Mouse (Mus musculus) erythroblast, embryonic 14.5 days (primary cell): ENCODE data around the gene St6gal2. TPM values are rescaled to one million over a fixed set of nuclear protein-coding genes. Genes with fewer than 3 reads are reported as not detected.

Experiments
- H3K27me3 ChIP-seq: 2 replicates; pipeline ENCODE4 v1.6.1; 2012; ENCODE audit warnings: inconsistent platforms; ENCODE audit not compliant: control insufficient read depth
- H3K36me3 ChIP-seq: 2 replicates; pipeline ENCODE4 v1.6.1; 2012; ENCODE audit warnings: mild to moderate bottlenecking, inconsistent platforms; ENCODE audit not compliant: control insufficient read depth
- H3K4me1 ChIP-seq: 2 replicates; pipeline ENCODE4 v1.6.1; 2012; ENCODE audit warnings: inconsistent platforms; ENCODE audit not compliant: control insufficient read depth
- H3K4me3 ChIP-seq: replicated peaks from 2 replicates; pipeline ENCODE3; 2012; ENCODE audit warnings: moderate library complexity, mild to moderate bottlenecking, inconsistent platforms
- H3K9me3 ChIP-seq: 2 replicates; pipeline ENCODE4 v1.6.1; 2012; ENCODE audit warnings: low read length, inconsistent platforms, mixed read lengths; ENCODE audit not compliant: control insufficient read depth
- GATA1 ChIP-seq: IDR thresholded peaks from 2 replicates; pipeline ENCODE4 v1.6.1; 2012; ENCODE audit warnings: low read length, inconsistent platforms, mixed read lengths
- TAL1 ChIP-seq: IDR thresholded peaks from 3 replicates; pipeline ENCODE4 v1.6.1; 2012; ENCODE audit warnings: low read length, inconsistent platforms, mixed read lengths
- polyA plus RNA-seq: library from polyadenylated mRNA; stranded (reverse); fragments of >175 nt; gene quantifications from 2 replicates; pipeline ENCODE4 v1.2.3, GENCODE M21; 2012

Gene St6gal2
- polyA plus RNA-seq, 1 experiment: not detected

DNA sequence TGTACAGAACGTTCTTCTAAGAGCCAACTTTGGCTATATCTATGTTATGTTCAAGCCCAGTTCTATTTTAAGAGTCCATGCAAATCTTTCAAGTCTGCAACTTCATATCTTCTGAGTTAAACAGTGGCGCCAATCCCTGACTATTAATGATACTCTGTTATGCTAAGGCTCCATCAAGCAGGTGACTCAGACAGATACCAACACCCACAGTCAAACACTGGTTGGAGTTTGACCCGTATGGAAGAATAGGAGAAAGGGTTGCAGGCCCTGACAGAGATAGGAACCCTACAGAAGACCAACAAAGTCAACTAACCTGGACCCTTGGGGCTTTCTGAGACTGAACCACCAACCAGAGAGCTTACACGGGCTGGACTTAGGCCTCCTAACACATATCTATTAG, 30.8 kb downstream of the St6gal2 start:
- no peaks in the 10 kb centered on the region for H3K36me3 ChIP-seq
- no peaks in the 10 kb centered on the region for H3K4me1 ChIP-seq

GRCm38 (mm10) chr17:55477361-55477760, 32.2 kb downstream of the St6gal2 start:
- TF ChIP-seq TAL1 (no peak), GATA1 (no peak)
- H3K9me3 ChIP-seq: peaks cover 6% of the 10 kb centered on the region

More for the DNA sequence above, 30.8 kb downstream of the St6gal2 start:
- Histone ChIP-seq H3K4me3 (no peak overlapping the region), H3K9me3 (no peaks in the 10 kb centered on the region), H3K27me3 (no peaks in the 10 kb centered on the region)
- no peak for TF ChIP-seq TAL1
- TF ChIP-seq GATA1: no peak

GRCm38 (mm10) chr17:55479367-55479766, 34.2 kb downstream of the St6gal2 start:
- H3K4me1 ChIP-seq: no peaks in the 10 kb centered on the region
- H3K36me3 ChIP-seq: no peaks in the 10 kb centered on the region
- peaks cover 2% of the 10 kb centered on the region; the same call in 1 of the 2 replicates for H3K27me3 ChIP-seq
- H3K9me3 ChIP-seq: peaks cover 19% of the 10 kb centered on the region
- H3K4me3 ChIP-seq: no peak overlapping the region
- TF ChIP-seq TAL1 (no peak), GATA1 (no peak)

More at GRCm38 (mm10) chr17:55477361-55477760, 32.2 kb downstream of the St6gal2 start:
- H3K36me3 ChIP-seq: no peaks in the 10 kb centered on the region
- H3K27me3 ChIP-seq: peaks cover under 1% of the 10 kb centered on the region; the same call in 1 of the 2 replicates
- no peaks in the 10 kb centered on the region for H3K4me1 ChIP-seq
- H3K4me3 ChIP-seq: no peak overlapping the region

DNA sequence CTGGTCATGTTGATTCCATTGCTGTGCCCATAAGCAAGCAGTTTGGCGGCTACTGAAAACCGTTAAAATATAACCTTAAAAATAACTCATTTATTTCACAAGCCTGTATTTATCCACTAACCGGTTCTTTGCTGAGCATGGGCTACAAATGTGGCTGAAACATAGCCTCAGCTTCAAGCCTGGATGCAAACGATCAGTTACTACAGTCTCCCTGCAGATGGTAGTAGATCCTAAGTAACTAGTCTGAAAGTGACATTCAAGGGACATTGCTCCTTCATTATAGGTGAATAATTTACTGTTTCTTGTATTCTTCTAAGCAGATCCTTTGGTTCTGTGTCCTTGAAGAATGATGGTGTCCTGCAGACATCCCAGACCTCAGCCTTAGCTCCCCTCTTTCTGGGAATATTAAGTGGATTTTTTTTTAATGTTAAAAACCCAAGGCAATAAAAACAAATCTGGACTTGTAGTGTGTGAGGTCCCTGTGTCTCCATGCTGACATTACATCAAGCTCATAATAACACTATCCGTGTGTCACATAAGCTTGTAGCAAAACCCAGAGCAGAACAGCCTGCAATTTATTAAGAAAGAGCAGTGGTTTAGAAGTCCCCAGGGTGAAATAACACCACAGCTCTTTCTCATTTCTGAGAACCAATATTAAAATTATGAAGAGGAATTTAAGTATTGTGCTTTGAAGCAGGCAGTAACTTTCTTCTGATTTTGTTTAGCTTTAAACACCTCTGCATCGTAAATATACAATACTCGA, 39.1 kb downstream of the St6gal2 start:
- Histone ChIP-seq H3K36me3 (no peaks in the 10 kb centered on the region), H3K4me3 (no peak overlapping the region), H3K9me3 (peaks cover 19% of the 10 kb centered on the region), H3K27me3 (peaks cover 2% of the 10 kb centered on the region; the same call in 1 of the 2 replicates), H3K4me1 (no peaks in the 10 kb centered on the region)
- no peak for TF ChIP-seq TAL1

DNA sequence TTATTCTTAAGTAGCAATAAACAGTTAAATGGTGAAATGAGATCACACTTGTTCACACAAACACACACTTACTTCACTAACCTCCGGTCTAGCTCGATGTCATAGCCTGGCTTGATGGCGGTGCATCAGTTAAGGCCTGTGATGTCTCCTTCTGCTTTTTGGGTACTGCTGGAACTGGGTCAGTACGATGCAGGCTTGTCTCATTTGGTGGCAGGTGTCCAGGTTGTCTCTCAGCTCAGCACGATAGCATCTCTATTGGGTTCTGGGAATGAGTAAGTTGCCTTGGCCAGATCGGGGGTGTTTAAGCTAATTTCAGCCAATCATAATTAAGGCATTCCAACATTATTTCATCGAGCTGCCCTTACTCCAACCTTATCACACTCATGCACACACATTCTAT, 86.7 kb downstream of the St6gal2 start:
- H3K4me1 ChIP-seq: no peaks in the 10 kb centered on the region
- no peaks in the 10 kb centered on the region for H3K36me3 ChIP-seq
- H3K4me3 ChIP-seq: no peak overlapping the region
- peaks cover 11% of the 10 kb centered on the region for H3K9me3 ChIP-seq
- TF ChIP-seq GATA1 (no peak), TAL1 (no peak)
- no peaks in the 10 kb centered on the region for H3K27me3 ChIP-seq

DNA sequence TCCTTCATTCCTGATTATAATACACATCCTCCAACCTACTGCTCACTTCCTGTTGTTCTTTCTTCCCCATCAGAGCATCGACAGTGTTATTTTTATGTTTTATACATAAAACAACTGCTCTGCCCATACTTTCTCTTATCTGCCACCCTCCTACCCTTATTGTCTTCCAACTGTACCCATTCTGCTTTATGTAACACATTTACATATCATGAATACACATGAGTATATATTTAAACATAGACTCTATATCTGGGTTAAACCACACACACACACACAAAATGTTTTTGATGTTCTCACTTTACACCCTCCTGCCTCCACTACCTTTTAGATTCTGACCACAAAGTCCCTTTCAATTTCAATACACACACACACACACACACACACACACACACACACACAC, 103.3 kb downstream of the St6gal2 start:
- H3K36me3 ChIP-seq: no peaks in the 10 kb centered on the region
- H3K9me3 ChIP-seq: no peaks in the 10 kb centered on the region
- TF ChIP-seq TAL1 (no peak), GATA1 (no peak)
- H3K27me3 ChIP-seq: no peaks in the 10 kb centered on the region
- H3K4me1 ChIP-seq: no peaks in the 10 kb centered on the region
- H3K4me3 ChIP-seq: no peak overlapping the region

GRCm38 (mm10) chr17:55561774-55562173, 116.6 kb downstream of the St6gal2 start:
- H3K9me3 ChIP-seq: no peaks in the 10 kb centered on the region
- H3K4me3 ChIP-seq: no peak overlapping the region
- no peaks in the 10 kb centered on the region for H3K4me1 ChIP-seq
- no peaks in the 10 kb centered on the region for H3K27me3 ChIP-seq
- TF ChIP-seq GATA1: no peak
- H3K36me3 ChIP-seq: no peaks in the 10 kb centered on the region

Other genes with a start within 250 kb of the St6gal2 start
- gene Vmn2r118, start 179.8 kb downstream of the St6gal2 start, polyA plus RNA-seq: not detected in 2 replicates